Mouse (Mus musculus) left cerebral cortex, adult 8-10 months (tissue): ENCODE results near the gene Gm42791. TPM values are rescaled to one million over a fixed set of nuclear protein-coding genes. Genes with fewer than 3 reads are reported as not detected.
A peak's percentile ranks its signal among the peaks of the same experiment; 100 is the strongest.

Experiments used
- DNase-seq, 2 experiments: peaks; one replicate each; pipeline ENCODE4 v3.0.0; 2022; ENCODE audit warnings: low spot score in 2 of 2
- total RNA-seq, 4 experiments: library from RNA; stranded (reverse); gene quantifications; 2 replicates each; pipeline ENCODE4 v1.2.4; 2022

Gm42791 gene
- total RNA-seq, 4 experiments from 2014 or later = 30.1 to 40.2 (median 34.9) TPM

GRCm38 (mm10) chr5:148888032-148888431 is 106.9 kb downstream of the Gm42791 start:
- DNase-seq = no peak

- DNase-seq = no peak
Measured at GRCm38 (mm10) chr5:148885821-148886609, 108.9 kb downstream of the Gm42791 start.

- no peak for DNase-seq
Measured at GRCm38 (mm10) chr5:148883671-148884070, 111.3 kb downstream of the Gm42791 start.

GRCm38 (mm10) chr5:148879218-148879617 is 115.7 kb downstream of the Gm42791 start:
- no peak for DNase-seq

GRCm38 (mm10) chr5:148873116-148873515 is 121.8 kb downstream of the Gm42791 start:
- no peak for DNase-seq

GRCm38 (mm10) chr5:148869583-148869982 is 125.4 kb downstream of the Gm42791 start:
- DNase-seq = no peak

- no peak for DNase-seq
Measured at GRCm38 (mm10) chr5:148867766-148868165, 127.2 kb downstream of the Gm42791 start.

- DNase-seq = no peak
Measured at GRCm38 (mm10) chr5:148867171-148867570, 127.8 kb downstream of the Gm42791 start.

- DNase-seq = no peak
Measured at GRCm38 (mm10) chr5:148866571-148866970, 128.4 kb downstream of the Gm42791 start.

GRCm38 (mm10) chr5:148863409-148863808 is 131.5 kb downstream of the Gm42791 start:
- DNase-seq = no peak

- DNase-seq = no peak
Measured at GRCm38 (mm10) chr5:148862853-148863252, 132.1 kb downstream of the Gm42791 start.

GRCm38 (mm10) chr5:148862136-148862535 is 132.8 kb downstream of the Gm42791 start:
- DNase-seq = no peak

- DNase-seq = no peak
Measured at GRCm38 (mm10) chr5:148857522-148857921, 137.4 kb downstream of the Gm42791 start.

GRCm38 (mm10) chr5:148855047-148855446 is 139.9 kb downstream of the Gm42791 start:
- no peak for DNase-seq

GRCm38 (mm10) chr5:148854166-148854565 is 140.8 kb downstream of the Gm42791 start:
- DNase-seq = peak in 1 of 2 experiments; percentile 19

- no peak for DNase-seq
Measured at GRCm38 (mm10) chr5:148849516-148849915, 145.4 kb downstream of the Gm42791 start.

GRCm38 (mm10) chr5:148847032-148847431 is 147.9 kb downstream of the Gm42791 start:
- DNase-seq = no peak

Other genes starting within 250 kb of the Gm42791 start
- gene Katnal1, start 65.8 kb downstream of the Gm42791 start, total RNA-seq = 10 to 100 TPM; 64.2 to 80.1 (median 70.7) TPM
- 10 to 100 TPM; 39.9 to 45.5 (median 41.6) TPM for gene Uspl1, start 189.2 kb upstream of the Gm42791 start, total RNA-seq
- gene Hmgb1, start 189.3 kb upstream of the Gm42791 start, total RNA-seq = 100 to 1,000 TPM; 120 to 137 (median 132) TPM